Mouse (Mus musculus) gastrocnemius, adult 2 months (tissue): ENCODE data around the gene Fnbp4. TPM values are rescaled to one million over a fixed set of nuclear protein-coding genes. Genes with fewer than 3 reads are reported as not detected.
"Not testable (repeated sequence)": the region's sequence is repeated elsewhere in the genome, so short reads cannot be mapped to it uniquely, and the experiment has no call there.

Experiments
- DNase-seq: peaks from one replicate; pipeline ENCODE4 v3.0.0; 2022
- H3K27ac ChIP-seq: fragments of 200-600 bp; 2 replicates; pipeline ENCODE4 v1.8.1; 2022; ENCODE audit warnings: mild to moderate bottlenecking
- H3K4me3 ChIP-seq: fragments of 200-600 bp; 2 replicates; pipeline ENCODE4 v1.8.1; 2022; ENCODE audit warnings: mild to moderate bottlenecking, moderate library complexity
- CTCF ChIP-seq: fragments of 200-600 bp; IDR thresholded peaks from 2 replicates; pipeline ENCODE4 v1.8.1; 2022; ENCODE audit warnings: antibody characterized with exemption, mild to moderate bottlenecking, moderate library complexity
- intact Hi-C: fragments of 180-260 bp; cut with DNase I; formaldehyde crosslinking; loops from one replicate; pipeline ENCODE4 v1.15.1; 2025
- total RNA-seq, 2 experiments: library from RNA; stranded (reverse); gene quantifications; 2 replicates each; pipeline ENCODE4 v1.2.3; 2021

Gene Fnbp4
- total RNA-seq, 2 experiments from 2014 or later: 17.9 to 19.7 TPM

GRCm38 (mm10) chr2:90808241-90809126, 63.3 kb downstream of the Fnbp4 start:
- H3K27ac ChIP-seq: no peak overlapping the region
- H3K4me3 ChIP-seq: no peak overlapping the region
- no peak for TF ChIP-seq CTCF
- intact Hi-C loops: no loop called here
- DNase-seq: no peak

DNA sequence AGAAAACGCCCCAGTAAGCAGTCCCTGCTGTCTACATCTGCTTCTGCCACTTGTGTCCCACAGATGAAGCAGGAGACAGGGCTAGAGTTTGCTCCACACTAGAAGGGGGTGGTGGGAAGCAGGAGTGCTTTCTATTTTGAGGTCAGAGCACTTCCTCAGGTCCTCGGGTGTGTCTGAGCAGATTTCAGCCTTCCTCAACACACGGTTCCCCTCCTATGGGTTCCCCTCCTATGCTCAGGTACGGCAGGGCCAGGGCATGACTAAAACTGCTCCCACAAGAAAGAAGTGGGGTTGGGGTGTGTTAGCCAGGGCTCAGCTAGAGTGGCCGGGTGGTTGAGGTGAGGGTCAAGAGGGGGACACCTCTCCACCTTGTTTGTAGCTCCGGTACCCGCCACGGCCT, 65.6 kb downstream of the Fnbp4 start:
- no peak for DNase-seq
- intact Hi-C loops: no loop called here
- no peak overlapping the region for H3K27ac ChIP-seq
- TF ChIP-seq CTCF: no peak
- H3K4me3 ChIP-seq: no peak overlapping the region

DNA sequence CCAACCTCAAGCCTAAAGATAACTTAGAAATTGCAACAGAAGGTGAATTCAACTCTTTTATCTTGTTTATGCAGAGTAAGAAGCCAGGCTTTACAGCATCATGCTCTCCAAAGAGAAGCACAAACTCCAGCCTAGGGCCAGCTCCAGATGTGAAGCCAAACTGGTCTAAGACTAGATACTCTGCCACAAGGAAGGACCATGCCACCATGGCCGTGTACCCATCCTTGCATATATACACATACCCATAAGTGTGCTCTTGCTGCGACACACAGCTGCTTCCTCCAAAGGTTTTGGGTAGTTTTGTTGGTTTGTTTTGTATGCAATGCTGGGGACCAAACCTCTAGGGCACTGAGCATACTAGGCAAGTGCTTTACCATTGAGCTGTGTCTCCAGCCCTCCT, 70.1 kb downstream of the Fnbp4 start:
- Histone ChIP-seq H3K27ac (no peak overlapping the region), H3K4me3 (no peak overlapping the region)
- TF ChIP-seq CTCF: no peak
- intact Hi-C loops: no loop called here
- DNase-seq: no peak

DNA sequence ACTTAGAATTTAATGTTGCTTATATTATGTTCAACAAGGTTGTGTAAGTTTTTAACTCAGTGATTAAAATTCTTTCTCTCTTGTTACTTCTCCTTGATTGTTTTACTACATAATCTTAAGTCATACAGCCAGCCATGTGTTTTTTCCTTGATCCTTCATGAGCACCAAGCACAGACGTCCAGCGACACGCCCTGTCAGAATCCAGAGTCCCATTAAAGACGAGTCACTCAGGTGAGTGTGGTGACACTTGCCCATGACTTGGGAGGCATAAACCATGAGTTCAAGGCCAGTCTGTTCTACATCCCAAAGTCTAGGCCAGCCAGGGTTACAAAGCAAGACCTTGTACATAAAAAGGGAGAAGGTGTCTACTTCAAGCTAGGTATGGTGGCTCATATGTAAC, 71.0 kb downstream of the Fnbp4 start:
- DNase-seq: no peak
- Histone ChIP-seq H3K27ac (no peak overlapping the region), H3K4me3 (no peak overlapping the region)
- TF ChIP-seq CTCF: no peak
- intact Hi-C loops: no loop called here

GRCm38 (mm10) chr2:90818710-90819109, 73.5 kb downstream of the Fnbp4 start:
- TF ChIP-seq CTCF: no peak
- Histone ChIP-seq H3K27ac (no peak overlapping the region), H3K4me3 (no peak overlapping the region)
- DNase-seq: no peak
- intact Hi-C loops: no loop called here

DNA sequence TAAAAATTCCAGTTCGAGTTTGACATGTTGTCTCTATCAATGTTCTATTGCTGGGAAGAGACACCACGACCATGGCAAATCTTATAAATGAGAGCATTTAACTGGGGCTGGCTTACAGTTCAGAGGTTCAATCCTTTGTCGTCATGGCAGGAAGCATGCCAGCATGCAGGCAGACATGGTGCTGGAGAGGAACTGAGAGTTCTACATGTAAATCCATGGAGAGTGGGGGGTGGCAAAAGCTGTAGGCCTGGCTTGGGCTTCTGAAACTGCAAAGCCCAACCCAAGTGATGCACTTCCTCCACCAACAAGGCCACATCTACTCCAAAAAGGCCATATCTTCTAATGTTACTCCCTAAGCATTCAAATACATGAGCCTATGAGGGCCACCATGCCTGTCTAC, 75.7 kb downstream of the Fnbp4 start:
- intact Hi-C loops: no loop called here
- no peak overlapping the region for H3K27ac ChIP-seq
- no peak for DNase-seq
- no peak for TF ChIP-seq CTCF
- no peak overlapping the region for H3K4me3 ChIP-seq

- no peak for DNase-seq
- H3K4me3 ChIP-seq: no peak overlapping the region
- H3K27ac ChIP-seq: no peak overlapping the region
- no peak for TF ChIP-seq CTCF
- intact Hi-C loops: no loop called here
Observed at GRCm38 (mm10) chr2:90822978-90823377, 77.8 kb downstream of the Fnbp4 start.

GRCm38 (mm10) chr2:90823781-90824180, 78.6 kb downstream of the Fnbp4 start:
- no peak for TF ChIP-seq CTCF
- Histone ChIP-seq H3K4me3 (no peak overlapping the region), H3K27ac (no peak overlapping the region)
- DNase-seq: no peak
- intact Hi-C loops: no loop called here

- DNase-seq, H3K4me3 ChIP-seq, H3K27ac ChIP-seq, intact Hi-C loops: not testable (repeated sequence)
Observed at GRCm38 (mm10) chr2:90824528-90824927, 79.4 kb downstream of the Fnbp4 start.

- Histone ChIP-seq H3K4me3 (no peak overlapping the region), H3K27ac (no peak overlapping the region)
- intact Hi-C loops: no loop called here
- TF ChIP-seq CTCF: no peak
- no peak for DNase-seq
Observed at GRCm38 (mm10) chr2:90825515-90826172, 80.5 kb downstream of the Fnbp4 start.

DNA sequence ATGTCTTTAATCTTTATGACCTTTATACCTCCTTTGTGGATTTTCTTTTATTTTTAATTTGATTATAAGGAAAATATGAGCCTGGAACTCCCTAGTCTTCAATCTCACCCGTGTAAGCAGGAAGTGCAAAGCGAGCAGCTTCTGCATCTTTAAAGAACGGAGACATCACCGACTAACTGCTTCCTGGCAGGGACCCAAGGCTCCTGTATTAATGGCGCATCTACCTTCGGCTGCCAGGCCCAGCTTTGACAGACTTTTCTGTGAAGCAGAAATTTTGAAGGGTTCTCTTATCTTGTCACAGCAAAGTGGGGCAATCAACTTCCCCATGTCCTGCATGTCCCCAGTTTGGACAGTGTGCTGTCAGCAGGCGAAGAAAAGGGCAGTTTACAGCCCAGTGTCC, 83.6 kb downstream of the Fnbp4 start:
- TF ChIP-seq CTCF: no peak
- Histone ChIP-seq H3K4me3 (no peak overlapping the region), H3K27ac (no peak overlapping the region)
- intact Hi-C loops: no loop called here
- no peak for DNase-seq

Other genes starting within 250 kb of the Fnbp4 start
- 1 to 10 TPM; 2.1 to 4.2 TPM for gene Ptprj, start 164.7 kb upstream of the Fnbp4 start, total RNA-seq
- 10 to 100 TPM; 11.2 to 12.5 TPM for gene Nup160, start 68.2 kb upstream of the Fnbp4 start, total RNA-seq
- under 1 TPM; 0.18 to 0.20 TPM for gene Agbl2, start 37.4 kb downstream of the Fnbp4 start, total RNA-seq
- 100 to 1,000 TPM; 156 to 179 TPM for gene Mtch2, start 101.8 kb downstream of the Fnbp4 start, total RNA-seq
- 1 to 10 TPM; 4.3 to 6.1 TPM for gene C1qtnf4, start 140.5 kb downstream of the Fnbp4 start, total RNA-seq
- 10 to 100 TPM; 18.5 to 20.6 TPM for gene Kbtbd4, start 159.4 kb downstream of the Fnbp4 start, total RNA-seq
- gene Ndufs3, start 159.5 kb downstream of the Fnbp4 start, total RNA-seq: 100 to 1,000 TPM; 460 to 625 TPM
- 10 to 100 TPM; 59.5 to 62.3 TPM for gene Celf1, start 195.0 kb downstream of the Fnbp4 start, total RNA-seq